Mouse (Mus musculus): ENCODE data around the gene Zfp651.

DNA sequence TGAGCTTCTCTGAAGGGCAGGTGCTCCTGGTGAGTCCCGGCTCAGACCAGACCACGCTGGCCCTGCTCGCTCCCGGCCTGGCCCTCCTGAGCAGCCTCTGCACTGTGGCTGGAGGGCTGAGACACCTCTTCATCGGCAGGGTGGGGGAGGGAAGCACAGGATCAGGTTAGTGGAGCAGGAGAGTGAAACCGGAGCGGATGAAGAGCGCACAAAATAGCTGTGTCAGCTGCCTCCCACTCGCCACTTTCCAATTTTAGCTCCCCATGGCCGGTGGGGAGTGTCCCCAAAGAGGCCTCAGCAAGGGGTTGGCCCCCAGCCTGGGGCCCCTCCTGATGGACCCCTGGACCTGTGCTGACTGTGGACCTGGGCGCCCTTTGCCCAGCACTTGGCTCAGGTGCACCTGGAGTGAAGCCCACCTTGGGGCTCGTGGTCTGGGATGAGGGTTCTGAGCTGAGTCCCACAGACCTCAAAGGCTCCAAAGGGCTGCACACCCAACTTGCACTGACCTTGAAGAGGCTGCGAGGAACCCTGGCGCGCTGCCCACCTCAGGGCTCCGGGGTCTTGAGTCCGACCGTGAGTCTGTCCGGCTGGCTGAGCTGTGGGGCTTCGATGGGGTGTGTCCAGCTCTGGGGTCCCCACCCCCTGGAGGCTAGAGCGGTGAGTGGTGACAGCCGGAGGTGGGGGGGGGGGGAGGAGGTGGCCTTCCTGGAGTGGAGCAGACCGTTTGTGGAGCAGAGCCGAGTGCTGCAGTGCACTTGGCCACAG is 32.8 kb downstream of the Zfp651 start, which contains the start of gene Hhatl:
- TF ChIP-seq MAFK (IDR thresholded peaks at IDR 0.05; ENCODE audit: insufficient read depth, low read depth, low read length) (no peak), ZC3H11A (IDR thresholded peaks at IDR 0.05; ENCODE audit: borderline replicate concordance, low read depth, low read length) (no peak)
